Mouse (Mus musculus) small intestine, adult 2 months (tissue): ENCODE measurements around the gene Ppil3. TPM values are rescaled to one million over a fixed set of nuclear protein-coding genes. Genes with fewer than 3 reads are reported as not detected.

Source experiments
- H3K27ac ChIP-seq: fragments of 200-500 bp; 2 replicates; pipeline ENCODE4 v1.5.1; 2012; ENCODE audit warnings: low read depth, low read length, control low read depth, inconsistent platforms; ENCODE audit not compliant: insufficient read depth
- H3K27me3 ChIP-seq: fragments of 200-500 bp; 2 replicates; pipeline ENCODE4 v1.6.1; 2012; ENCODE audit warnings: mild to moderate bottlenecking, moderate library complexity, low read length, inconsistent platforms; ENCODE audit not compliant: control insufficient read depth, insufficient read depth
- H3K36me3 ChIP-seq: fragments of 200-500 bp; 2 replicates; pipeline ENCODE4 v1.6.1; 2012; ENCODE audit warnings: mild to moderate bottlenecking, low read length, control low read depth, inconsistent platforms; ENCODE audit not compliant: control insufficient read depth, insufficient read depth
- H3K4me1 ChIP-seq: fragments of 200-500 bp; 2 replicates; pipeline ENCODE4 v1.6.1; 2012; ENCODE audit warnings: low read length, inconsistent platforms, mixed read lengths; ENCODE audit not compliant: control insufficient read depth, insufficient read depth, insufficient read length
- H3K4me3 ChIP-seq: fragments of 200-500 bp; 2 replicates; pipeline ENCODE4 v1.5.1; 2012; ENCODE audit warnings: low read depth, mild to moderate bottlenecking, control low read depth, inconsistent platforms, low read length, moderate library complexity
- CTCF ChIP-seq: fragments of 200-500 bp; IDR thresholded peaks from 2 replicates; pipeline ENCODE4 v1.5.1; 2012; ENCODE audit warnings: low read depth, mild to moderate bottlenecking, control low read depth, inconsistent platforms, low read length, moderate library complexity, mixed read lengths; ENCODE audit not compliant: insufficient replicate concordance, insufficient read length; ENCODE audit errors: extremely low read depth
- POLR2A ChIP-seq: fragments of 200-500 bp; IDR thresholded peaks from 2 replicates; pipeline ENCODE4 v1.6.1; 2012; ENCODE audit warnings: low read depth, mild to moderate bottlenecking, control low read depth, inconsistent platforms, low read length, moderate library complexity
- WGBS: fragments of 180-500 bp; shearing (Covaris S2); methylation state at CpG from one replicate; pipeline ENCODE4 v1.1.7; 2018; 5-methylcytosine and 5-hydroxymethylcytosine counted together
- polyA plus RNA-seq: library from polyadenylated mRNA; depleted of rRNA; stranded (reverse); fragments of >200 nt; gene quantifications from 2 replicates; pipeline ENCODE4 v1.2.3, GENCODE M21; 2012; rRNA removed

Ppil3 gene
- polyA plus RNA-seq, 1 experiment: 6.2 TPM

DNA sequence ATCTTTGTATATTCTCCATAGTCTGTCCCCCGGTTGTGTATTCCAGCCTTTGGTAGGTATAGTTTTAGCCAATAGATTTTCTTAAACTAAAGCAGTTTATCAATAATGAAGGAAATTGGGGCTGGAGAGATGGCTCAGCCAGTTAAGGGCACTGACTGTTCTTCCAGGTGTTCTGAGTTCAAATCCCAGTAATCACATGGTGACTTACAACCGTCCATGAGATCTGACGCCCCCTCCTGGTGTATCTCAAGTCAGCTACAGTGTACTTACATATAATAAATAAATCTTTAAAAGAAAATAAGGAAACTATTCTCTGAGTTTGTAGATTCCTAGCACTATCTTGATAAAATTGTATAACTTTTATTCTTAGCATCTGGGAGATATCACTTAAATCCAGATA lies 49.9 kb downstream of the Ppil3 start:
- TF ChIP-seq CTCF (no peak), POLR2A (no peak)
- peaks cover 43% of the 10 kb centered on the region for H3K36me3 ChIP-seq
- H3K4me1 ChIP-seq: no peaks in the 10 kb centered on the region; the same call in 1 of the 2 replicates
- no peak overlapping the region for H3K4me3 ChIP-seq
- 91% methylated on average over 3 of the region's 3 CpGs for WGBS
- H3K27ac ChIP-seq: no peak overlapping the region
- no peaks in the 10 kb centered on the region for H3K27me3 ChIP-seq

DNA sequence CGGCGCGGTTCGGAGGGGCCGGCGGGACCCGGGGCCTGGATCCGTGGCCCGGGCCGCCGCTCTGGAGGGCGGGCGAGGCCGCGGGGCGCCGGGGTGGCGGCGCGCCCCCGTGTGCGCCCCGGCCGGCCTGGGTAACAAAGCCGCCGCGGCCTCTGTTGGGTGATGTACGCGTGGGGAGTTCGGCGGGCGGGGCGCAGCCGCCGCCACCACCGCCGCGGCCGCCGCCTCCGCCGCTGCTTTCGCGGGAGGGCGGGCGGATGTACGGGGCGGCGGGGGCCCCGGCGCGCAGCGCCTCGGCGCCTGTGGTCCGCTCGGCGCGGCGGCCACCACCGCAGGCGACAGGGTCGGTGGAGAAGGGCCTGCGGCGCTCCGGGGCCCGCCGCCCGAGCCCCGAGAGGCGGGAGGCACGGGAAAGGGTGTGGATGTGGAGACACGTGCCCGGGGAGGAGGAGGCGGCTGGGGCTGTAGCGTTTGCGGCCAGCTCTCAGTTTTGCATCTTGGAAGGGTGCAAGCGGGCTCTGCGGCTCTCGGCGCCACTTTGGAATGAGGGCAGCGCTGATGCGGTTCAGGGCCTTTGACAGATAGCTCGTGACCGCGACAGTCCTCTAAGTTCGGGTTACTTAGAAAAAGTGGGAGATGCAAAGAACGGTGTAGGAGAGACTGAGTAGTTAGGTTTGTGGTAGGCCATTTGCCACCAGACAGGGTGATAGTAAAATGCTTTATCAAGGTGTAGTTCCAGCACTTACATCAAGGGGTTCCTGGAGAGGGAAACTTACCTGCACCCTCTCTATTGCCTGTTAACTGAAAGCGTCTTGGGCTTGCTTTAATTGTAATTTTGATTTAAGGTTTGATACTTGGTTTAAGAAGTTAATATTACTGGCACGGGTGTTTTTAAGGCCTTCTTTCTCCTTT lies 51.7 kb downstream of the Ppil3 start:
- Histone ChIP-seq H3K4me3 (peak overlapping the region; percentile 91), H3K27ac (peak overlapping the region; percentile 84), H3K36me3 (peaks cover 30% of the 10 kb centered on the region), H3K4me1 (no peaks in the 10 kb centered on the region; the same call in 1 of the 2 replicates), H3K27me3 (no peaks in the 10 kb centered on the region)
- 1% methylated on average over 83 of the region's 90 CpGs for WGBS
- TF ChIP-seq POLR2A: no peak

DNA sequence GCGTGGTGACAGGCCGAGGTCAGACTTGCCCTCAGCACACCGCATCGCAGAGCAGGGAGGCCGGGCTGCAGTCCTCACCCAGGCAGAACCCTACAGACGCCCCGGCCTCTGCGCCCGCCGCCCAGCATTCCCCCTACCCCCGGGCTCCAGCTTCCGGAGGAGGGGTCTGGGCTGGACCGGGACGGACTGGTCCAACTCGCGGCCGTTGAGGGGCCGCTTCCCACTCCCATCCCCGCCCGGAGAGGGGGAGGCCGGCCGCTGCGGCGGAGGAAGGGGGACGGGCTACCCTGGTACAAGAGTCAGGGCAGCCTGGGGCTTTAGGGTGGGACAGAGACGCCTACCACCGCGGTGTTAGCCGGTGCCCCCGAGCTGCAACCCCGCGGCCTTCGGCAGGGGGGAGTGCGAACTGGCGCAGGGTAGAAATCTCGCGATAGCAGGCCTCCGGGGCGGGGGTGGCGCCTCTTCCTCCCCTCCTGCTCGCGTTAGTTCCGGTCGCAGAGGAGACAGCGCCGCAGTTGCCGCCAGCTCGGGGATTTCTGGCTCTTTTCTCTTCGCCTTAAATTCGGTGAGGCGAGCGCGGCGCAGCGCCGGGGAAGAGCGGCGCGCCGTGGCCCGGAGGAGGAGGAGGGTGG lies 52.5 kb downstream of the Ppil3 start, which contains the start of gene Bzw1:
TSS of gene Bzw1 (plus strand) at position 247 of the 632 bp plus-strand sequence.
- peaks cover 25% of the 10 kb centered on the region for H3K36me3 ChIP-seq
- H3K4me1 ChIP-seq: no peaks in the 10 kb centered on the region; the same call in 1 of the 2 replicates
- 1% methylated on average over 58 of the region's 61 CpGs for WGBS
- H3K27ac ChIP-seq: peak within 1 kb of the TSS; percentile 97
- no peaks in the 10 kb centered on the region for H3K27me3 ChIP-seq
- peak within 1 kb of the TSS; percentile 91 for H3K4me3 ChIP-seq
- TF ChIP-seq POLR2A (peak; percentile 83; the same call in 1 of the 2 replicates), CTCF (no peak)

DNA sequence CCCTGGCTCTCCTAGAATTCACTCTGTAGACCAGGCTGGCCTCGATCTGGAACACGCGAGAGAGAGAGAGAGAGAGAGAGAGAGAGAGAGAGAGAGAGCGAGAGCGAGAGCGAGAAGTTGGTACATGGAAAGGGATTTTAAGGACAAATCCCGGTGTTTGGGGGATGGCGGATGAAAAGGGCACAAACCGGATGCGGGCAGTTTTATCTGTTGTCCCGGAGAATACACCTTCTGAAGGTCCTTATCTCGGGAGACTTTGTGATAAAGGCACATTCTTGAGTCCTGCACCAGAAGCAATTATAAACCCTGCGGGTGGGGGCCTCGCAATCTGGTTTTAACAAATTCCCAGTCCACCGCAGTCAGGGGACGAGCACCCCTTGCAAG lies 53.0 kb downstream of the Ppil3 start:
- under 1% methylated on average over 16 of the region's 16 CpGs for WGBS
- no peaks in the 10 kb centered on the region; the same call in 1 of the 2 replicates for H3K4me1 ChIP-seq
- peaks cover 23% of the 10 kb centered on the region for H3K36me3 ChIP-seq
- peak overlapping the region; percentile 97 for H3K27ac ChIP-seq
- H3K4me3 ChIP-seq: peak overlapping the region; percentile 91
- no peak for TF ChIP-seq CTCF
- TF ChIP-seq POLR2A: no peak
- H3K27me3 ChIP-seq: no peaks in the 10 kb centered on the region

DNA sequence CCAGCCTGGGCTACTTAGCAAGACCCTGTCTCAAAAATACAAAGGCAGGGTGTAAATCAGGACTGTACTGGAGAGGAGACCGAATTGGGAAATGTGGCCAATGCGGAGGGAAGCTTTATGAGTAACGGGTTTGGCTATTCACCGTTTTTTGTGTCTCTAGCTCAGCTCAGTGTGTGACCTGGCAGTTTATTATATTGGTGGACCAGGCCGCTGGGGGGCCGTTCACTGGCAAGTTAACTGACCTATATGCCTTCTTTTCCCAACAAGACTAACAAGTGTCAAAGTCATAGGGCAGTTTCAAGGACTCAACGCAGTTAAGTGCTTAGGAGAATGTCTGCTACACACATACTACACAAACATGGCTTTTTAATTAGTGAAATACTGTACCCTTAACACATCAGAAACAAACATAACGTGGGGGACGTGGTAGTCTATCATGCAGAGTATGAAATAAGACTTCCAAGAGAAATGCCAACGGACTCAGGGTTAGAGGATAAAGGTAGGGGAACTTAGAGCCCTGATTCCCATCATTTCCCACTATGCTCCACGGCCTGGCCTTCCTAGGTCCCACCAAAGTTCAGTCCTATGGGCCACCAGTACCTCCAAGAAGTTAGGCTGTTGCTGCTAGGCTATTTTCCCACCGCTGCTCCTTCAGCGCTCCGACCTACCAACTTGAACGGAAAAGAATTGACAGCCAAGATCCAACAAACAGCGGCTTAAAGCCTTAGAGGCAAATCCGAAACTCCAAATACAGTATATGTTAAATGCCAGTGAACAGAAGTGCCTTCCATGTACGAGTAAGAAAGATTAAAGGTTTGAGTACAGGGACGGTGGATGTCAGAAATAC lies 53.6 kb downstream of the Ppil3 start:
- TF ChIP-seq POLR2A: no peak
- no peak for TF ChIP-seq CTCF
- Histone ChIP-seq H3K36me3 (peaks cover 19% of the 10 kb centered on the region), H3K27ac (peak overlapping the region; percentile 97; the same call in 1 of the 2 replicates), H3K4me1 (no peaks in the 10 kb centered on the region; the same call in 1 of the 2 replicates), H3K4me3 (peak overlapping the region; percentile 91), H3K27me3 (no peaks in the 10 kb centered on the region)
- 38% methylated on average over 19 of the region's 19 CpGs for WGBS

DNA sequence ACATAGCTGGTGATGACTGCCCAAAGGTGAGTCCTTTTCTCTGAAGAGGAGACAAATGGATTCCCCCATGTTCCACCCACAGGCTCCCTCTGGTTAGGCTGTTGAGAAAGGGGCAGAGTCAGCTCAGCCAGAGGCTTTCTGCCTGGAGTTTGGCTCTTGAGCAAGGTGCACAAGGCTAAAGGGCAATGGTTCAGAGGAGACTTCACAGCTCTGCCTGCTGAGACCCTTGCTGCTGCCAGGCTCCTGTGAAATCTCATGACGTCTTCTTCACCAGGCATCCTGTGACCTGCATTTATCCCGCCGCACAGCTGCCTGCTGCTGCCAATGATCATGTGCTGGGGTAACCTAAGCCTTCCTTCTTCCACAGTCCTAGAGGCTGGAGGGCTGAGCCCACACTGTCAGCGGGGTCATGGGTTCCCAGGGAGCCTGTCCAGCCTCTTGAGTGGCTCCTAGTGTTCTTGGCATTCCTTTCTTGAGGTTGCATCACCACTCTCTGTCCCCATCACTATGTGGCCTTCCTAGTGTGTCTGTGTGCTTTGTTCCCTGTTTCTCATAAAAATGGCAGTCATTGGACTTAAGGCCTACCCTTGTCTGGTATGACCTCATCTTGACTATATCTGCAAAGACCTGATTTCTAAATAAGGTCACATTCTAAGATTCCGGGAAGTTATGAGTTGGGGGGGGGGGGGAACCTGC lies 62.6 kb downstream of the Ppil3 start:
- Histone ChIP-seq H3K4me1 (no peaks in the 10 kb centered on the region), H3K27me3 (no peaks in the 10 kb centered on the region), H3K27ac (no peak overlapping the region), H3K4me3 (no peak overlapping the region), H3K36me3 (no peaks in the 10 kb centered on the region)
- TF ChIP-seq POLR2A (no peak), CTCF (no peak)
- 86% methylated on average over 5 of the region's 5 CpGs for WGBS

Other genes starting within 250 kb of the Ppil3 start
- 0.03 TPM in 1 of 2 replicates, not detected in the other for gene Aox4, start 235.1 kb downstream of the Ppil3 start, polyA plus RNA-seq
- 0.01 TPM in 1 of 2 replicates, not detected in the other for gene Aox2, start 167.2 kb downstream of the Ppil3 start, polyA plus RNA-seq
- 5.6 and 9.6 TPM in 2 replicates for gene Bzw1, start 52.6 kb downstream of the Ppil3 start, polyA plus RNA-seq
- 4.4 and 11.1 TPM in 2 replicates for gene Clk1, start 21.4 kb downstream of the Ppil3 start, polyA plus RNA-seq
- gene Nif3l1, start 335 bp downstream of the Ppil3 start, polyA plus RNA-seq: 4.5 and 6.7 TPM in 2 replicates
- gene Orc2, start 59.6 kb upstream of the Ppil3 start, polyA plus RNA-seq: 4.0 and 6.1 TPM in 2 replicates
- gene Fam126b, start 140.8 kb upstream of the Ppil3 start, polyA plus RNA-seq: 0.39 and 1.2 TPM in 2 replicates
- gene Ndufb3, start 140.9 kb upstream of the Ppil3 start, polyA plus RNA-seq: 17.3 and 21.3 TPM in 2 replicates